Mouse (Mus musculus): ENCODE results near the gene Wfikkn2.

Wfikkn2 gene

GRCm38 (mm10) chr11:94265134-94265785, 19.5 kb upstream of the Wfikkn2 start:
- peak; percentile 79 for DNase-seq (ENCODE audit: low read depth, low spot score)

- no peak for DNase-seq (ENCODE audit: low read depth, low spot score)
These were observed 16.0 kb upstream of the Wfikkn2 start for GRCm38 (mm10) chr11:94261585-94262370.

- no peak for DNase-seq (ENCODE audit: low read depth, low spot score)
These were observed 14.0 kb upstream of the Wfikkn2 start for GRCm38 (mm10) chr11:94259814-94260213.

GRCm38 (mm10) chr11:94257987-94258386, 12.2 kb upstream of the Wfikkn2 start:
- no peak for DNase-seq (ENCODE audit: low read depth, low spot score)

- DNase-seq (ENCODE audit: low read depth, low spot score) = no peak
These were observed 9.9 kb upstream of the Wfikkn2 start for GRCm38 (mm10) chr11:94255733-94256132.

GRCm38 (mm10) chr11:94253691-94254090, 7.9 kb upstream of the Wfikkn2 start:
- DNase-seq (ENCODE audit: low read depth, low spot score) = no peak

- DNase-seq (ENCODE audit: low read depth, low spot score) = no peak
These were observed 7.4 kb upstream of the Wfikkn2 start for GRCm38 (mm10) chr11:94253156-94253555.

- no peak for DNase-seq (ENCODE audit: low read depth, low spot score)
These were observed 920 bp upstream of the Wfikkn2 start for GRCm38 (mm10) chr11:94246789-94247061.

GRCm38 (mm10) chr11:94244385-94244784, 1.4 kb downstream of the Wfikkn2 start:
- no peak for DNase-seq (ENCODE audit: low read depth, low spot score)

- DNase-seq (ENCODE audit: low read depth, low spot score) = peak; percentile 21
These were observed 2.2 kb downstream of the Wfikkn2 start for GRCm38 (mm10) chr11:94243422-94244180.

GRCm38 (mm10) chr11:94242760-94243421, 2.9 kb downstream of the Wfikkn2 start:
- peak; percentile 26 for DNase-seq (ENCODE audit: low read depth, low spot score)

- DNase-seq (ENCODE audit: low read depth, low spot score) = no peak
These were observed 6.1 kb downstream of the Wfikkn2 start for GRCm38 (mm10) chr11:94239706-94240105.

- DNase-seq (ENCODE audit: low read depth, low spot score) = no peak
These were observed 7.0 kb downstream of the Wfikkn2 start for GRCm38 (mm10) chr11:94238786-94239185.

GRCm38 (mm10) chr11:94236074-94236473, 9.7 kb downstream of the Wfikkn2 start:
- peak; percentile 87 for DNase-seq (ENCODE audit: low read depth, low spot score)

- no peak for DNase-seq (ENCODE audit: low read depth, low spot score)
These were observed 10.9 kb downstream of the Wfikkn2 start for GRCm38 (mm10) chr11:94234857-94235256.

- no peak for DNase-seq (ENCODE audit: low read depth, low spot score)
These were observed 11.4 kb downstream of the Wfikkn2 start for GRCm38 (mm10) chr11:94234380-94234779.

- DNase-seq (ENCODE audit: low read depth, low spot score) = no peak
These were observed 12.4 kb downstream of the Wfikkn2 start for GRCm38 (mm10) chr11:94233405-94233804.

GRCm38 (mm10) chr11:94231821-94232552, 13.8 kb downstream of the Wfikkn2 start:
- DNase-seq (ENCODE audit: low read depth, low spot score) = no peak

GRCm38 (mm10) chr11:94230244-94230643, 15.6 kb downstream of the Wfikkn2 start:
- no peak for DNase-seq (ENCODE audit: low read depth, low spot score)

GRCm38 (mm10) chr11:94229207-94229960, 16.4 kb downstream of the Wfikkn2 start:
- no peak for DNase-seq (ENCODE audit: low read depth, low spot score)

GRCm38 (mm10) chr11:94228416-94228815, 17.4 kb downstream of the Wfikkn2 start:
- DNase-seq (ENCODE audit: low read depth, low spot score) = no peak

Measured in R1 (cell line).